Mouse (Mus musculus): Measurements from ENCODE around the gene Zfr.

DNA sequence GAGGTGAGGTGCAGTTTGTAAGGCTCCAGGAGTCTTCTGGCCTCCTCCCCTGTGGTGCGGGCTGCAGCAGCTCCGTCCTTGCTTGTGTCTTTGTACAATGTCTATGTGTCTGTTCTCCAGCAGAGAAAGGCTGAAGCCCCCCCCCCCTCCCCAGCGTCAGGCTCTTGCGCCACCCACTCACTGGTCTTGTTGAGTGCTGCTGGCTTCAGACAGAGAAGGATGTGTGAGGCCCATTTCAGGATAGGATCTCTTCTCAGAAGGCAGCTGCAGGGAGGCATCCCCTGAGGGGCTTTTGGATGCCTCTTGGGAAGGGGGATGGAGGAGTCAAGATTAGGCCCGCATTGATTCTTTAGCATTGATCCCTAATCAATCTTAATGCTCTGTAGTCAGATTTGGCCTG is 100.2 kb downstream of the Zfr start:
- TF ChIP-seq GATA1 (IDR thresholded peaks at IDR 0.05; ENCODE audit: borderline replicate concordance, low read length), result no peak
- no peak for TF ChIP-seq FLI1 (IDR thresholded peaks at IDR 0.05; ENCODE audit: low read length)

Measured in megakaryocyte, embryonic 14.5 days (primary cell).